Mouse (Mus musculus) lung, postnatal 0 days (tissue): ENCODE results near the gene Tpst1. TPM values are rescaled to one million over a fixed set of nuclear protein-coding genes. Genes with fewer than 3 reads are reported as not detected.
A peak's percentile ranks its signal among the peaks of the same experiment; 100 is the strongest.

Source experiments
- ATAC-seq: fragments of 200-750 bp; cut with Nextera tagmentation; 2 replicates; pipeline ENCODE4 v1.8.0; 2017; ENCODE audit warnings: moderate library complexity
- DNase-seq: peaks from one replicate; pipeline ENCODE4 v3.0.0-alpha.2; 2016; ENCODE audit warnings: low spot score
- H3K27ac ChIP-seq: fragments of 300-500 bp; sonication (generic); 2 replicates; pipeline ENCODE4 v1.5.1; 2014; ENCODE audit warnings: antibody characterized with exemption, mild to moderate bottlenecking, low read length, mixed read lengths
- H3K27me3 ChIP-seq: fragments of 300-500 bp; sonication (generic); replicated peaks from 2 replicates; pipeline ENCODE4 v1.6.1; 2014; ENCODE audit warnings: low read length, mixed read lengths; ENCODE audit not compliant: insufficient read depth
- H3K36me3 ChIP-seq: fragments of 300-500 bp; sonication (generic); 2 replicates; pipeline ENCODE4 v1.6.1; 2014; ENCODE audit warnings: low read length, mixed read lengths; ENCODE audit not compliant: insufficient read depth
- H3K4me1 ChIP-seq: fragments of 300-500 bp; sonication (generic); 2 replicates; pipeline ENCODE4 v1.6.1; 2014; ENCODE audit warnings: antibody characterized with exemption, low read depth, low read length, mixed read lengths; ENCODE audit not compliant: insufficient read depth
- H3K4me2 ChIP-seq: fragments of 300-500 bp; sonication (generic); replicated peaks from 2 replicates; pipeline ENCODE4 v1.6.1; 2014; ENCODE audit warnings: low read depth, mild to moderate bottlenecking, low read length, moderate library complexity, mixed read lengths
- H3K4me3 ChIP-seq: fragments of 300-500 bp; sonication (generic); 2 replicates; pipeline ENCODE4 v1.5.1; 2014; ENCODE audit warnings: low read depth, low read length
- H3K9ac ChIP-seq: fragments of 300-500 bp; sonication (generic); replicated peaks from 2 replicates; pipeline ENCODE4 v1.6.1; 2014; ENCODE audit warnings: low read depth, mild to moderate bottlenecking
- H3K9me3 ChIP-seq: fragments of 300-500 bp; sonication (generic); 2 replicates; pipeline ENCODE4 v1.6.1; 2016; ENCODE audit warnings: low read length, mixed read lengths
- CTCF ChIP-seq: IDR thresholded peaks from 2 replicates; pipeline ENCODE4 v1.5.1; 2016; ENCODE audit warnings: antibody characterized with exemption, mild to moderate bottlenecking
- EP300 ChIP-seq: IDR thresholded peaks from 2 replicates; pipeline ENCODE4 v1.6.1; 2016; ENCODE audit warnings: antibody characterized with exemption, mild to moderate bottlenecking, control low read depth
- WGBS: fragments of 180-500 bp; shearing (Covaris S2); extraction: QIAGEN DNeasy Blood & Tissue Kit; methylation state at CpG from one replicate; pipeline ENCODE4 v1.1.7; 2014; 5-methylcytosine and 5-hydroxymethylcytosine counted together
- polyA plus RNA-seq: library from polyadenylated mRNA; unstranded; fragments of >200 nt; fragmentation: Nextera tagmentation; extraction: Ambion mirVana; gene quantifications from 2 replicates; pipeline ENCODE4 v1.2.1, GENCODE M21; 2015

Tpst1 gene
- polyA plus RNA-seq, 1 experiment from 2014 or later, result 31.5 TPM

- ATAC-seq (no peak), DNase-seq (no peak)
- Histone ChIP-seq H3K4me1 (no peaks in the 10 kb centered on the region), H3K4me3 (no peak overlapping the region), H3K9ac (no peak overlapping the region), H3K36me3 (no peaks in the 10 kb centered on the region), H3K9me3 (no peaks in the 10 kb centered on the region), H3K4me2 (no peak overlapping the region), H3K27me3 (no peaks in the 10 kb centered on the region), H3K27ac (no peak overlapping the region)
- TF ChIP-seq CTCF (no peak), EP300 (no peak)
Measured at GRCm38 (mm10) chr5:130112653-130113052, 39.5 kb downstream of the Tpst1 start.

GRCm38 (mm10) chr5:130116116-130116515, 43.0 kb downstream of the Tpst1 start:
- H3K4me2 ChIP-seq, result no peak overlapping the region
- H3K36me3 ChIP-seq, result no peaks in the 10 kb centered on the region
- H3K9ac ChIP-seq, result no peak overlapping the region
- ATAC-seq, result no peak
- WGBS, result 86% methylated on average over 12 of the region's 12 CpGs
- TF ChIP-seq CTCF (no peak), EP300 (no peak)
- no peak overlapping the region for H3K27ac ChIP-seq
- no peaks in the 10 kb centered on the region for H3K9me3 ChIP-seq
- no peak for DNase-seq
- H3K4me1 ChIP-seq, result no peaks in the 10 kb centered on the region
- no peak overlapping the region for H3K4me3 ChIP-seq
- H3K27me3 ChIP-seq, result no peaks in the 10 kb centered on the region

- Histone ChIP-seq H3K4me3 (no peak overlapping the region), H3K27me3 (no peaks in the 10 kb centered on the region), H3K4me2 (no peak overlapping the region), H3K36me3 (no peaks in the 10 kb centered on the region), H3K27ac (no peak overlapping the region), H3K4me1 (no peaks in the 10 kb centered on the region), H3K9me3 (no peaks in the 10 kb centered on the region), H3K9ac (no peak overlapping the region)
- 86% methylated on average over 7 of the region's 7 CpGs for WGBS
- no peak for ATAC-seq
- no peak for DNase-seq
- no peak for TF ChIP-seq CTCF
- TF ChIP-seq EP300, result no peak
Measured at GRCm38 (mm10) chr5:130116857-130117256, 43.7 kb downstream of the Tpst1 start.

- H3K27ac ChIP-seq, result no peak overlapping the region
- 61% methylated on average over 6 of the region's 6 CpGs for WGBS
- DNase-seq, result no peak
Measured at GRCm38 (mm10) chr5:130117932-130118331, 44.8 kb downstream of the Tpst1 start.

GRCm38 (mm10) chr5:130119236-130119635, 46.1 kb downstream of the Tpst1 start:
- Histone ChIP-seq H3K9me3 (no peaks in the 10 kb centered on the region), H3K4me3 (no peak overlapping the region), H3K4me1 (no peaks in the 10 kb centered on the region), H3K4me2 (no peak overlapping the region), H3K9ac (no peak overlapping the region), H3K27me3 (no peaks in the 10 kb centered on the region), H3K27ac (no peak overlapping the region), H3K36me3 (no peaks in the 10 kb centered on the region)
- WGBS, result 68% methylated on average over 3 of the region's 3 CpGs
- TF ChIP-seq EP300 (no peak), CTCF (no peak)
- DNase-seq (no peak), ATAC-seq (no peak)

More at GRCm38 (mm10) chr5:130117932-130118331, 44.8 kb downstream of the Tpst1 start:
- TF ChIP-seq EP300 (no peak), CTCF (no peak)
- no peak overlapping the region for H3K4me3 ChIP-seq
- ATAC-seq, result no peak
- H3K27me3 ChIP-seq, result no peaks in the 10 kb centered on the region
- H3K9ac ChIP-seq, result no peak overlapping the region
- H3K36me3 ChIP-seq, result no peaks in the 10 kb centered on the region
- no peaks in the 10 kb centered on the region for H3K4me1 ChIP-seq
- no peaks in the 10 kb centered on the region for H3K9me3 ChIP-seq
- no peak overlapping the region for H3K4me2 ChIP-seq

GRCm38 (mm10) chr5:130120070-130120736, 47.1 kb downstream of the Tpst1 start:
- Histone ChIP-seq H3K9ac (no peak overlapping the region), H3K4me1 (no peaks in the 10 kb centered on the region), H3K27ac (no peak overlapping the region), H3K4me3 (no peak overlapping the region), H3K36me3 (no peaks in the 10 kb centered on the region), H3K9me3 (no peaks in the 10 kb centered on the region), H3K4me2 (no peak overlapping the region), H3K27me3 (no peaks in the 10 kb centered on the region)
- 85% methylated on average over 12 of the region's 12 CpGs for WGBS
- no peak for ATAC-seq
- no peak for TF ChIP-seq EP300
- no peak for DNase-seq

- peak; percentile 57 for ATAC-seq
- Histone ChIP-seq H3K36me3 (no peaks in the 10 kb centered on the region), H3K4me1 (no peaks in the 10 kb centered on the region), H3K4me2 (no peak overlapping the region), H3K9me3 (no peaks in the 10 kb centered on the region), H3K27ac (no peak overlapping the region), H3K9ac (no peak overlapping the region), H3K27me3 (no peaks in the 10 kb centered on the region), H3K4me3 (no peak overlapping the region)
- WGBS, result 54% methylated on average over 6 of the region's 6 CpGs
- DNase-seq, result peak; percentile 7
- TF ChIP-seq CTCF (no peak), EP300 (no peak)
Measured at GRCm38 (mm10) chr5:130120904-130121303, 47.8 kb downstream of the Tpst1 start.
